Mouse (Mus musculus): ENCODE data around the gene Sec1. TPM values are rescaled to one million over a fixed set of nuclear protein-coding genes. Genes with fewer than 3 reads are reported as not detected.
A peak's percentile ranks its signal among the peaks of the same experiment; 100 is the strongest.

Sec1 gene
- polyA plus RNA-seq, 1 experiment from 2014 or later: 0.04 TPM

- no peak overlapping the region for H3K27ac ChIP-seq (ENCODE audit: low read depth)
- H3K36me3 ChIP-seq (replicated peaks; ENCODE audit: insufficient read depth, low read length): peaks cover 21% of the 10 kb centered on the region
- peak overlapping the region; percentile 89 for H3K4me2 ChIP-seq (ENCODE audit: low read depth, low read length)
Measured at GRCm38 (mm10) chr7:45719738-45720412, 25.7 kb upstream of the Sec1 start.

GRCm38 (mm10) chr7:45719180-45719579 is 25.0 kb upstream of the Sec1 start:
- Histone ChIP-seq H3K4me2 (ENCODE audit: low read depth, low read length) (peak overlapping the region; percentile 89), H3K27ac (ENCODE audit: low read depth) (peak overlapping the region; percentile 94; the same call in 1 of the 2 replicates), H3K36me3 (replicated peaks; ENCODE audit: insufficient read depth, low read length) (peaks cover 21% of the 10 kb centered on the region), H3K4me3 (ENCODE audit: low read depth, low read length) (peak overlapping the region; percentile 84), H3K4me1 (ENCODE audit: insufficient read depth) (peaks cover 35% of the 10 kb centered on the region), H3K27me3 (ENCODE audit: insufficient read depth, low read length) (no peaks in the 10 kb centered on the region), H3K9ac (replicated peaks) (peak overlapping the region; percentile 97), H3K9me3 (ENCODE audit: low read length) (no peaks in the 10 kb centered on the region)
- TF ChIP-seq EP300 (IDR thresholded peaks at IDR 0.05; ENCODE audit: low read depth) (no peak), CTCF (IDR thresholded peaks at IDR 0.05; ENCODE audit: low read depth) (no peak)
- DNase-seq (no peak), ATAC-seq (no peak)
- WGBS (ENCODE audit: insufficient replicate concordance): 68% methylated on average over 10 of the region's 10 CpGs

More at GRCm38 (mm10) chr7:45719738-45720412, 25.7 kb upstream of the Sec1 start:
- DNase-seq: no peak
- Histone ChIP-seq H3K27me3 (ENCODE audit: insufficient read depth, low read length) (no peaks in the 10 kb centered on the region), H3K9ac (replicated peaks) (peak overlapping the region; percentile 97), H3K4me1 (ENCODE audit: insufficient read depth) (peaks cover 28% of the 10 kb centered on the region), H3K9me3 (ENCODE audit: low read length) (no peaks in the 10 kb centered on the region), H3K4me3 (ENCODE audit: low read depth, low read length) (no peak overlapping the region)
- no peak for ATAC-seq
- TF ChIP-seq CTCF (IDR thresholded peaks at IDR 0.05; ENCODE audit: low read depth): no peak
- TF ChIP-seq EP300 (IDR thresholded peaks at IDR 0.05; ENCODE audit: low read depth): no peak
- WGBS (ENCODE audit: insufficient replicate concordance): 88% methylated on average over 15 of the region's 16 CpGs

- peaks cover 24% of the 10 kb centered on the region for H3K36me3 ChIP-seq (replicated peaks; ENCODE audit: insufficient read depth, low read length)
- H3K27ac ChIP-seq (ENCODE audit: low read depth): peak overlapping the region; percentile 94
- no peak for ATAC-seq
- H3K4me2 ChIP-seq (ENCODE audit: low read depth, low read length): peak overlapping the region; percentile 89
- no peak for DNase-seq
- H3K9me3 ChIP-seq (ENCODE audit: low read length): no peaks in the 10 kb centered on the region
- H3K4me3 ChIP-seq (ENCODE audit: low read depth, low read length): peak overlapping the region; percentile 84
- 1% methylated on average over 20 of the region's 20 CpGs for WGBS (ENCODE audit: insufficient replicate concordance)
- no peaks in the 10 kb centered on the region for H3K27me3 ChIP-seq (ENCODE audit: insufficient read depth, low read length)
- no peak for TF ChIP-seq EP300 (IDR thresholded peaks at IDR 0.05; ENCODE audit: low read depth)
- no peak for TF ChIP-seq CTCF (IDR thresholded peaks at IDR 0.05; ENCODE audit: low read depth)
- H3K4me1 ChIP-seq (ENCODE audit: insufficient read depth): peaks cover 39% of the 10 kb centered on the region
- peak overlapping the region; percentile 97 for H3K9ac ChIP-seq (replicated peaks)
Measured at GRCm38 (mm10) chr7:45718331-45718730, 24.1 kb upstream of the Sec1 start.

GRCm38 (mm10) chr7:45717918-45718297 is 23.7 kb upstream of the Sec1 start, which contains the start of gene Sphk2:
Gene Sphk2, minus strand, starts transcription at chr7:45718002.
- Histone ChIP-seq H3K4me1 (ENCODE audit: insufficient read depth) (peaks cover 43% of the 10 kb centered on the region), H3K27me3 (ENCODE audit: insufficient read depth, low read length) (no peaks in the 10 kb centered on the region), H3K9me3 (ENCODE audit: low read length) (no peaks in the 10 kb centered on the region), H3K4me3 (ENCODE audit: low read depth, low read length) (peak within 1 kb of the TSS; percentile 84), H3K9ac (replicated peaks) (peak within 1 kb of the TSS; percentile 97), H3K4me2 (ENCODE audit: low read depth, low read length) (peak within 1 kb of the TSS; percentile 89), H3K27ac (ENCODE audit: low read depth) (peak within 1 kb of the TSS; percentile 94), H3K36me3 (replicated peaks; ENCODE audit: insufficient read depth, low read length) (peaks cover 27% of the 10 kb centered on the region)
- peak; percentile 61 for ATAC-seq
- WGBS (ENCODE audit: insufficient replicate concordance): 2% methylated on average over 41 of the region's 41 CpGs
- TF ChIP-seq CTCF (IDR thresholded peaks at IDR 0.05; ENCODE audit: low read depth) (peak; percentile 24), EP300 (IDR thresholded peaks at IDR 0.05; ENCODE audit: low read depth) (peak; percentile 79; the same call in 1 of the 2 replicates)
- DNase-seq: peak; percentile 99

GRCm38 (mm10) chr7:45716952-45717917 is 23.0 kb upstream of the Sec1 start:
- Histone ChIP-seq H3K36me3 (replicated peaks; ENCODE audit: insufficient read depth, low read length) (peaks cover 31% of the 10 kb centered on the region), H3K27ac (ENCODE audit: low read depth) (peak overlapping the region; percentile 94), H3K27me3 (ENCODE audit: insufficient read depth, low read length) (no peaks in the 10 kb centered on the region), H3K4me1 (ENCODE audit: insufficient read depth) (peaks cover 48% of the 10 kb centered on the region), H3K4me3 (ENCODE audit: low read depth, low read length) (peak overlapping the region; percentile 84), H3K4me2 (ENCODE audit: low read depth, low read length) (peak overlapping the region; percentile 89), H3K9me3 (ENCODE audit: low read length) (no peaks in the 10 kb centered on the region), H3K9ac (replicated peaks) (peak overlapping the region; percentile 97)
- ATAC-seq (peak; percentile 20), DNase-seq (no peak)
- 6% methylated on average over 31 of the region's 31 CpGs for WGBS (ENCODE audit: insufficient replicate concordance)
- TF ChIP-seq CTCF (IDR thresholded peaks at IDR 0.05; ENCODE audit: low read depth): no peak
- no peak for TF ChIP-seq EP300 (IDR thresholded peaks at IDR 0.05; ENCODE audit: low read depth)

GRCm38 (mm10) chr7:45716460-45716857 is 22.3 kb upstream of the Sec1 start:
- WGBS (ENCODE audit: insufficient replicate concordance): 71% methylated on average over 3 of the region's 3 CpGs
- no peak for TF ChIP-seq EP300 (IDR thresholded peaks at IDR 0.05; ENCODE audit: low read depth)
- no peak for TF ChIP-seq CTCF (IDR thresholded peaks at IDR 0.05; ENCODE audit: low read depth)
- Histone ChIP-seq H3K4me3 (ENCODE audit: low read depth, low read length) (peak overlapping the region; percentile 84), H3K27ac (ENCODE audit: low read depth) (peak overlapping the region; percentile 94), H3K9ac (replicated peaks) (peak overlapping the region; percentile 97), H3K36me3 (replicated peaks; ENCODE audit: insufficient read depth, low read length) (peaks cover 38% of the 10 kb centered on the region), H3K27me3 (ENCODE audit: insufficient read depth, low read length) (no peaks in the 10 kb centered on the region), H3K9me3 (ENCODE audit: low read length) (no peaks in the 10 kb centered on the region), H3K4me1 (ENCODE audit: insufficient read depth) (peaks cover 48% of the 10 kb centered on the region), H3K4me2 (ENCODE audit: low read depth, low read length) (peak overlapping the region; percentile 89)
- ATAC-seq (no peak), DNase-seq (no peak)
